Mouse (Mus musculus) liver, embryonic 15.5 days (tissue): Measurements from ENCODE around the gene Fitm1. TPM values are rescaled to one million over a fixed set of nuclear protein-coding genes. Genes with fewer than 3 reads are reported as not detected.

ENCODE experiments used
- ATAC-seq: fragments of 200-750 bp; cut with Nextera tagmentation; 2 replicates; pipeline ENCODE4 v1.8.0; 2017; ENCODE audit warnings: moderate number of reproducible peaks, mild to moderate bottlenecking, moderate library complexity; ENCODE audit not compliant: insufficient read depth
- H3K27ac ChIP-seq: fragments of 300-500 bp; sonication (generic); replicated peaks from 2 replicates; pipeline ENCODE4 v1.5.1; 2015; ENCODE audit warnings: mild to moderate bottlenecking, inconsistent platforms
- H3K27me3 ChIP-seq: fragments of 300-500 bp; sonication (generic); 2 replicates; pipeline ENCODE4 v1.6.1; 2015; ENCODE audit warnings: mild to moderate bottlenecking, inconsistent platforms
- H3K36me3 ChIP-seq: fragments of 300-500 bp; sonication (generic); replicated peaks from 2 replicates; pipeline ENCODE4 v1.6.1; 2015; ENCODE audit warnings: moderate library complexity, mild to moderate bottlenecking, inconsistent platforms
- H3K4me1 ChIP-seq: fragments of 300-500 bp; sonication (generic); replicated peaks from 2 replicates; pipeline ENCODE4 v1.6.1; 2015; ENCODE audit warnings: inconsistent platforms
- H3K4me2 ChIP-seq: fragments of 300-500 bp; sonication (generic); 2 replicates; pipeline ENCODE4 v1.6.1; 2015; ENCODE audit warnings: moderate library complexity, mild to moderate bottlenecking, inconsistent platforms
- H3K4me3 ChIP-seq: fragments of 300-500 bp; sonication (generic); replicated peaks from 2 replicates; pipeline ENCODE4 v1.5.1; 2015; ENCODE audit warnings: mild to moderate bottlenecking, inconsistent platforms
- H3K9ac ChIP-seq: fragments of 300-500 bp; sonication (generic); 2 replicates; pipeline ENCODE4 v1.6.1; 2015; ENCODE audit warnings: moderate library complexity, mild to moderate bottlenecking, inconsistent platforms
- H3K9me3 ChIP-seq: fragments of 300-500 bp; sonication (generic); replicated peaks from 2 replicates; pipeline ENCODE4 v1.6.1; 2016; ENCODE audit warnings: inconsistent platforms
- WGBS: fragments of 180-500 bp; shearing (Covaris S2); methylation state at CpG from one replicate; pipeline ENCODE4 v1.1.7; 2015; ENCODE audit warnings: mixed read lengths; ENCODE audit not compliant: insufficient replicate concordance; 5-methylcytosine and 5-hydroxymethylcytosine counted together
- polyA plus RNA-seq: library from polyadenylated mRNA; unstranded; fragments of >200 nt; fragmentation: Nextera tagmentation; extraction: Ambion mirVana; gene quantifications from 2 replicates; pipeline ENCODE4 v1.2.1, GENCODE M21; 2015

Gene Fitm1
- polyA plus RNA-seq, 1 experiment from 2014 or later, result 1.9 TPM

DNA sequence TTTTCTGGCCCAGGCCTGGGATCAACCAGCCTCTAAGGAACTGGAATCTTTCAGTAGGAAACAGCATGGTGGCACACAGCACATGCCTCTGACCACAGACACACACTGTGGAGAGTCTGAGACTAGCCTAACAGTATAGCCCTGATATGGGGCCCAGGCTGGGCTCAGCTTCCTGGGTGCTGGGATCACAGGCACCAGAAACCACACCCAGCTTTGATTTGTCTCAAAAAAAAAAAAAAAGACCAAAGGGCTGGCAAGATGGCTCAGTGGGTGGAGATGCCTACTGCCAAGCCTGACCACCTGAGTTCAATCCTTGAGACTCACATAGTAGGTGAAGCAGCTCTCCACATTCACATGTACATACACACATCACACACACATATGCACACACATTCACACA, 20.8 kb upstream of the Fitm1 start:
- Histone ChIP-seq H3K27me3 (no peaks in the 10 kb centered on the region), H3K36me3 (peaks cover 12% of the 10 kb centered on the region), H3K9ac (no peak overlapping the region), H3K4me3 (no peak overlapping the region), H3K4me2 (no peak overlapping the region), H3K4me1 (peaks cover 42% of the 10 kb centered on the region), H3K27ac (no peak overlapping the region), H3K9me3 (no peaks in the 10 kb centered on the region)
- no peak for ATAC-seq

DNA sequence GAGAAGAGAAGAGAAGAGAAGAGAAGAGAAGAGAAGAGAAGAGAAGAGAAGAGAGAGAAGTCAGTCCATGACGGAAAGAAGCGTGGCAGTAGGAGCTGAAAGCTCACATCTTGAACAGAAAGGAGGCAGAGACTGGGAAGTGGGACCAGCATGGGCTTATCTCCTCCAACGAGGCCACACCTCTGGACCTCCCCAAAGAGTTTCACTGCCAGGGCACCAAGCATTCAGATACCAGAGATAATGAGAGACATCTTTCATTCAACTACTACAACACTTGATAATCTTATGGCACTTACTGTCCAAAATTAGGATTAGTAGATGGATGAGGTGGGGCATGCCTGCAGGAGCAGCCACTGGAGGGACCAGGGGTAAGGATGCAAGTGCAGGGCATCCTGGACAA, 19.6 kb upstream of the Fitm1 start:
- Histone ChIP-seq H3K4me1 (peaks cover 42% of the 10 kb centered on the region), H3K9ac (no peak overlapping the region), H3K9me3 (no peaks in the 10 kb centered on the region), H3K4me2 (no peak overlapping the region), H3K4me3 (no peak overlapping the region), H3K27me3 (no peaks in the 10 kb centered on the region), H3K36me3 (peaks cover under 1% of the 10 kb centered on the region; the same call in 1 of the 2 replicates), H3K27ac (no peak overlapping the region)
- WGBS, result 64% methylated on average over 3 of the region's 3 CpGs
- ATAC-seq, result no peak

DNA sequence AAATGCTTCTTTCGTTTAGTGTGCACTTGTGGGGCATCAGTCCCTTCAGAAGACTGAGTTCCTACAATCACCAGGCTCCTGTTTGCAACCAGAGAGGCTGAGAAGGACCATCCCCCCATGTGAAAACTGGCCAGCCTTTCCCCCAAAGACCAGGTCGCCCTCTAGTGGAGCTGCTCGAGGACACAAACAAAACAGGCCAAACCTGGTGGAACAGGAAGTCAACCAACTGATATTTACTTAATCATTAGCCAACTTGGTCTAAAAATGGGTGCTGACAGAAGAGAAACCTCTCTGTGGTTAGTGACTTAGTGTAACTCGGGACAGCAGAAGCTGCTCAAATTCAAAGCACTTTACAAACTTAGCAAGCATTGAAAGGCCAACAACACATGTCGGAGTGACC, 18.4 kb upstream of the Fitm1 start:
- H3K4me2 ChIP-seq, result peak overlapping the region; percentile 27; the same call in 1 of the 2 replicates
- peak overlapping the region; percentile 100 for H3K27ac ChIP-seq
- H3K4me3 ChIP-seq, result no peak overlapping the region
- no peaks in the 10 kb centered on the region for H3K9me3 ChIP-seq
- no peaks in the 10 kb centered on the region for H3K27me3 ChIP-seq
- WGBS, result 17% methylated on average over 5 of the region's 5 CpGs
- no peak for ATAC-seq
- H3K4me1 ChIP-seq, result peaks cover 54% of the 10 kb centered on the region
- peaks cover 9% of the 10 kb centered on the region for H3K36me3 ChIP-seq
- 0 out of 2 replicates have a peak overlapping the region, but pooled peaks have one; percentile 12 for H3K9ac ChIP-seq

DNA sequence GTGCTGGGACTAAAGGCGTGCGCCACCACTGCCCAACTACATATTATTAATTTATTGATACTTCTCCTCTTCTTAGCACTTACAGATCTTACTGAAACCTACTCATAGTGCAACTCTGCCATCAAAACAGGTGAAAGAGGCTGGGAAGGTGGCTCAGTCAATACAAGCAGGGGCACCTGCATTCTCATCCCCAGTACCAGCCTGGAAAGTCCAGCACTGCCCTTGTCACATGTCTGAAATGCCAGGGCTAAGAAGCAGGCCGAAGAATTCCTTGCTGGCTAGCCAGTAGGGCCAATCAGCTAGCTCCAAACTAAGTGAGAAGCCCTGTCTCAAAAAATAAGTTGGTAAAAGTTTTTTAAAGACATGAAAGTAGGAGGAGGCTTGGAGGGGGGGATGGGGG, 17.8 kb upstream of the Fitm1 start:
- Histone ChIP-seq H3K27me3 (no peaks in the 10 kb centered on the region), H3K4me3 (no peak overlapping the region), H3K27ac (peak overlapping the region; percentile 100), H3K9ac (no peak overlapping the region), H3K4me1 (peaks cover 60% of the 10 kb centered on the region), H3K36me3 (peaks cover 15% of the 10 kb centered on the region), H3K4me2 (no peak overlapping the region), H3K9me3 (no peaks in the 10 kb centered on the region)
- no peak for ATAC-seq
- WGBS, result 77% methylated on average over 3 of the region's 3 CpGs

DNA sequence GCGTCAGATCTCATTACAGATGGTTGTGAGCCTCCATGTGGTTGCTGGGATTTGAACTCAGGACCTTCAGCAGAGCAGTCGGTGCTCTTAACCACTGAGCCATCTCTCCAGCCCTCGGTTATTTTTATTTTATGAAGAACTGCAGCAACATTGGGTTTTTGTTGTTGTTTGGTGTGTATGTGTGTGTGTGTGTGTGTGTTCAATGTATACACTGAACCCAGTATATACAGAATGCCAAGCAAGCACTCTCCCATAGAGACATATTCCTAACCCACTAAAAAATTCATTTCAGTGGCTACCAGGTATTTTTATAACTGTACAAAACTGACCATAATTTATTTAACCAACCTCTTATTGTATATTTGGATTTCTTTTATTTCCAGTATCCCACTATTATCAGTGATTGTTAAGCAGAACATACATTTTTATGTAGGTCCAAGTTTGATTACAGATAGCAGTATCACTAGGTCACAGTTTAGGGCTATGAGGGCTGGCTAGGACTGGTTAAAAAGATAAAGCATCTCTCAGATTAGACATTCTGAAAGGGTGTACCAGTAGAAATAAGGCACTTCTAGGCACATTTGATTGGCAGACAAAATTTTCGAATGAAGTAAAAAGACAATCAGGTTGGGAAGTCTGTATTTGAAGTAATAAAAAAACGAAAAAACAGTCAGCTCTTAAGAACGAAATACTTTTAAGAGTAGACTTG, 16.5 kb upstream of the Fitm1 start:
- H3K4me3 ChIP-seq, result peak overlapping the region; percentile 84
- H3K9ac ChIP-seq, result peak overlapping the region; percentile 95; the same call in 1 of the 2 replicates

DNA sequence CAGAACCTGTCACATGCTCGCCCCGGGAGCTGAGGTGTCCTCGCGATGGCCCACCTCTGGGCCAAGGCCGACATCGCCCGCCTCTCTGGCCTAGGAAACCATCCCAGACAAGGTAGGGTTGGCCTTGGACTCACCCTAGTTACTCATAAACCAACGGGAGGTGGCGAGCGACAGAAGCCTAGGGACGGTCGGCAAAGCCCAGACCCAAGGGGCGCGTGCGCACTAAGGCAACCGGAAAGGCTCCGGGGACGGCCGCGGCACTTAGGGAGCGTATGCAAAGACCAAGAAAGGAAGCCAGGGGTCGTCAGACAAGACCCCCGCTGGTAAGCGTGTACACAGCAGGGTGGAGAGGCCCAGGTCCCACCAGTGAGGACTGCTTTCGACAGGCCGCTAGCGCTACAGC, 15.6 kb upstream of the Fitm1 start, which contains the start of gene Dcaf11:
Dcaf11 (plus strand) TSS at position 208 of the 403 bp plus-strand sequence.
- peaks cover 59% of the 10 kb centered on the region for H3K4me1 ChIP-seq

More for the DNA sequence above, 16.5 kb upstream of the Fitm1 start:
- Histone ChIP-seq H3K27ac (peak overlapping the region; percentile 100), H3K36me3 (peaks cover 28% of the 10 kb centered on the region), H3K4me1 (peaks cover 64% of the 10 kb centered on the region), H3K27me3 (no peaks in the 10 kb centered on the region), H3K4me2 (peak overlapping the region; percentile 71), H3K9me3 (no peaks in the 10 kb centered on the region)
- WGBS, result 30% methylated on average over 6 of the region's 6 CpGs
- ATAC-seq, result no peak

DNA sequence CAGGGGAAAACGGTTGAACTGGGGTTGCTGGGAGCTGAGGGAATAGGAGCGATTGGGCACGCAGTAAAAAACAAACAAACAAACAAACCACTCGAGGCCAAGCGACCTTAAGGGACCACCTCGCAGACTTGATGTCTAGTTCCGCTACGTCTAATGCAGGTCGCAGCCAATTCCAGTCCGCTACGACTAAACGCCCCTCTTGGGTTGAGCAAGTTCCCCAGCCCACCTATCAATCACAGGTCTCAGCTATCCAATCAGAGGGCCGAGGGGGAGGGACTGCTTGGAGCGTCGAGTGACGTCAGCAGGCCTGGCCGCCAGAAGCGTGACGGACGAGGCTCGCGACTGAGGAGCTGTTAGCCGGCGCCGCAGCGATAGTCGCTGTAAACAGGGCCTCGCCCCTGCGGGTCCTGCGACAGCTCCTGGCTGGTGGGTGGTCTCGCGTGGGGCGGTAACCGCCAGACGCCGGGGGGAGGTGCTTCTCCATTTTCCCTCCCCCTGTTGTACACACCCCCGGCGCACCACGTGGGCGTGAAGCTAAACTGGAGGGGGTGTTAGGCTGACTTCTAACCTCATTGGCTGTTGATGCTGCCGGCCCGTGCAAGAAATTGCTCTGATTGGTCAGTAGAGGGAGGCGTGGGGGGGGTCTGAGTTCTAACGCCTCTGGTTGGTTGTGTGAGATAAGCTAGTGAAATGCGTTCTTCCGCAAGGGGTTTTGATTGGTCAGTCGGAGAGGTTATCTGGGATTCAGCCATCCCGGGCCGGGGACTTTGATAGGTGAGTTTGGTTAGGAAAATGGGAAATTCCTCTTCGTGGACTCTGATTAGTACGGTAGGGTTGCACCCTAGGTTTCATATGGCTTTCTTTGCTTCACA, 15.0 kb upstream of the Fitm1 start, which contains the start of gene A730061H03Rik:
A730061H03Rik (minus strand) TSS at position 205 of the 872 bp plus-strand sequence.
- H3K27ac ChIP-seq, result peak within 1 kb of the TSS; percentile 100
- peaks cover 58% of the 10 kb centered on the region for H3K4me1 ChIP-seq
- H3K4me2 ChIP-seq, result peak within 1 kb of the TSS; percentile 71
- peak within 1 kb of the TSS; percentile 95 for H3K9ac ChIP-seq
- ATAC-seq, result peak; percentile 88
- no peaks in the 10 kb centered on the region for H3K9me3 ChIP-seq
- under 1% methylated on average over 51 of the region's 51 CpGs for WGBS
- peaks cover 44% of the 10 kb centered on the region for H3K36me3 ChIP-seq
- H3K27me3 ChIP-seq, result no peaks in the 10 kb centered on the region
- H3K4me3 ChIP-seq, result peak within 1 kb of the TSS; percentile 84

More for the DNA sequence above, 15.6 kb upstream of the Fitm1 start, which contains the start of gene Dcaf11:
- Histone ChIP-seq H3K27me3 (no peaks in the 10 kb centered on the region), H3K4me3 (peak within 1 kb of the TSS; percentile 84), H3K27ac (peak within 1 kb of the TSS; percentile 100), H3K9me3 (no peaks in the 10 kb centered on the region), H3K4me2 (peak within 1 kb of the TSS; percentile 71), H3K36me3 (peaks cover 37% of the 10 kb centered on the region), H3K9ac (peak within 1 kb of the TSS; percentile 95)
- ATAC-seq, result peak; percentile 78
- WGBS, result under 1% methylated on average over 27 of the region's 27 CpGs

DNA sequence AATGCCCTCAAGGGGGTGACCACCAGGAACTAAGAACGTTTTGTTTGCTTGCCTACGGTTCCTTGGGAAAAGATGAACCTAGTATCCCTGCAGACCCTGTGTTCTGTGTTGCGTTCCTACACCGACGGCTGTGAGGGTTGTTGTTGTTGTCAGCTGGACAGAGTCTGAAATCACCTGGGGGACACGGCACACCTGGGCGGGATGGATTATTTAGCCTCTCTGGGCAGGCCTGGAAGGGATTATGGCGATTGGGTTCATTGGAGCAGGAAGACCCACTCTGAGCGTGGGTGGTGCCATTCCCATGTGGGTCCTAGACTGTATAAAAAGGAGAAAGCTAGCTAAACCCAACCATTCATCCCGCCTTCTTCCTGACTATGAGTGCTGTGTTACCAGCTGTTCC, 13.6 kb upstream of the Fitm1 start:
- H3K4me3 ChIP-seq, result peak overlapping the region; percentile 84
- WGBS, result 82% methylated on average over 10 of the region's 10 CpGs
- H3K9ac ChIP-seq, result no peak overlapping the region
- H3K4me2 ChIP-seq, result peak overlapping the region; percentile 71
- H3K27me3 ChIP-seq, result no peaks in the 10 kb centered on the region
- H3K36me3 ChIP-seq, result peaks cover 58% of the 10 kb centered on the region
- no peaks in the 10 kb centered on the region for H3K9me3 ChIP-seq
- H3K27ac ChIP-seq, result 0 out of 2 replicates have a peak overlapping the region, but pooled peaks have one; percentile 45
- no peak for ATAC-seq
- peaks cover 45% of the 10 kb centered on the region for H3K4me1 ChIP-seq

DNA sequence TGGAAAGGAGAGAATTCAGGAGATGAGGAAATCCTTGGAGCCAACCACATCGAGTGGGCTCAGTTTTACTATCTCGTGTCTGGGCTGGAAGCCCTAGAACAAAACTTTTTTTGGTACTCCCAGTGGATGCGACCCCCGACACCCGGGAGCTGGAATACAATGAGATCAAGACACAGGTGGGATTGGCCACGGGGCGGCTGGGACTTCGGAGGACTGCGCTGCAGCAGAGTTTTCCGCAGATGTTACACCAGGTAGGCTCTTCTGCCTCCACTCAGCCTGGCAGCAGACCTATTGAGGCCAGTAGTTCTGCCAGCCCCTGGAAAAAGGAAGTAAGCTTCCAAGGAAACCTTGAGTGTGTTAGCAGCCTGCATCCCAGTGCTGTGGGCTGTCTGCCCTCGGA, 12.2 kb upstream of the Fitm1 start:
- H3K4me1 ChIP-seq, result peaks cover 31% of the 10 kb centered on the region
- H3K9me3 ChIP-seq, result no peaks in the 10 kb centered on the region
- no peak for ATAC-seq
- no peak overlapping the region for H3K9ac ChIP-seq
- H3K36me3 ChIP-seq, result peaks cover 71% of the 10 kb centered on the region
- H3K4me3 ChIP-seq, result no peak overlapping the region
- no peaks in the 10 kb centered on the region for H3K27me3 ChIP-seq
- 84% methylated on average over 11 of the region's 11 CpGs for WGBS
- H3K27ac ChIP-seq, result no peak overlapping the region
- H3K4me2 ChIP-seq, result no peak overlapping the region

DNA sequence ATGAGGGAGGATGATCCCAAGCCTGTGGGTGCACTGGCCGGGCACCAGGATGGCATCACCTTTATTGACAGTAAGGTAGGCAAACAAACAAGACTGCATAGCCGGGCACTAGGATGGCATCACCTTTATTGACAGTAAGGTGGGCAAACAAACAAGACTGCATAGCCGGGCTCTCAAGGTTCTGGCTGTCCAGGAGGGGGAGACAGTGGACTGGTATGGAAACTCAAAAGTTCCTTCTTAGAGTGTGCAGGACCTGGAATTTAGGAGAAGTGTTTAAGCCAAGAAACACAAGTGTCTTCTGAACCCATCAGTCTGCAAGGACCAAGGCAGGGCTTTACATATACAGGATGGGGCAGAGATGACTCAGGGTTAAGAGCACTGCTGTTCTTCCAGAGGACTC, 9.7 kb upstream of the Fitm1 start:
- 70% methylated on average over 3 of the region's 3 CpGs for WGBS
- ATAC-seq, result no peak
- H3K9ac ChIP-seq, result no peak overlapping the region
- peaks cover 27% of the 10 kb centered on the region for H3K4me1 ChIP-seq
- peaks cover 95% of the 10 kb centered on the region for H3K36me3 ChIP-seq
- H3K9me3 ChIP-seq, result no peaks in the 10 kb centered on the region
- H3K4me3 ChIP-seq, result no peak overlapping the region
- no peak overlapping the region for H3K27ac ChIP-seq
- H3K4me2 ChIP-seq, result no peak overlapping the region
- H3K27me3 ChIP-seq, result no peaks in the 10 kb centered on the region

DNA sequence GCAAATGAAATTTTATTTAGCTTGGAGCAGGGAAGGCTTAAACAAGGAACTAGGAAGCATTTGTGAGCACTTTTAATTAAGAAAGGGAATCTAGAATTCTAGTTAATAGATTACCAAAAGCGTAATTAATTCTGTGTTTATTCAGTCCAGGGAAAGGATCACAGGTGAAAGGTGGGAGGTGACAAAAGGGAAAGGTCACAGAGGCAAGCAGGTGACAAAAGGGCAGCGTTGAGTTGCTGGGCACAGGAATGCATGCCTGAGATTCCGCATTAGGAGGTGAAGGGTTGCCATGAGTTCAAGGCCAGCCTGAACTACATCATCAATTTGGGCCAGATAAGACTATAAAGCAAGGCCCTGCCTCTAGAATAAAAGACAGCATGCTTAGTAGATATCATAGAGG, 7.9 kb upstream of the Fitm1 start:
- no peaks in the 10 kb centered on the region for H3K9me3 ChIP-seq
- no peak overlapping the region for H3K9ac ChIP-seq
- H3K4me3 ChIP-seq, result no peak overlapping the region
- H3K4me1 ChIP-seq, result peaks cover 24% of the 10 kb centered on the region
- H3K27me3 ChIP-seq, result no peaks in the 10 kb centered on the region
- no peak overlapping the region for H3K27ac ChIP-seq
- WGBS, result 82% methylated on average over 3 of the region's 3 CpGs
- ATAC-seq, result no peak
- no peak overlapping the region for H3K4me2 ChIP-seq
- peaks cover 83% of the 10 kb centered on the region for H3K36me3 ChIP-seq
